8 mouse cellular contexts compared by ENCODE assay signal in genomic region chr7:96440161-96440707, GRCm38 (mm10).
"Had no signal": no experiment of that assay in that cellular context is flagged by ENCODE, and none has a peak within 500 bp of the region (broad histone marks: within the 10 kb centered on the region; RNA-seq: fewer than 3 reads in every experiment).

No protein-coding gene starts in this region.

- H3K27ac ChIP-seq: kidney, postnatal 0 days; limb, embryonic 13.5 days; liver, embryonic 14.5 days; midbrain, embryonic 13.5 days had no signal

- DNase-seq: left cerebral cortex, postnatal 4 days; lung, adult 18-20 months; thymus, adult 2 months; thymus, postnatal 25 days had no signal

- H3K4me3 ChIP-seq: limb, embryonic 13.5 days; midbrain, embryonic 13.5 days had no signal

- ATAC-seq: midbrain, embryonic 13.5 days had no signal

- H3K4me2 ChIP-seq: limb, embryonic 13.5 days; midbrain, embryonic 13.5 days had no signal

- H3K9ac ChIP-seq: limb, embryonic 13.5 days; liver, embryonic 14.5 days; midbrain, embryonic 13.5 days had no signal

- H3K36me3 ChIP-seq: limb, embryonic 13.5 days; midbrain, embryonic 13.5 days had no signal

- H3K4me1 ChIP-seq: limb, embryonic 13.5 days; midbrain, embryonic 13.5 days had no signal

- H3K27me3 ChIP-seq: limb, embryonic 13.5 days; midbrain, embryonic 13.5 days had no signal

- H3K9me3 ChIP-seq: limb, embryonic 13.5 days; midbrain, embryonic 13.5 days had no signal
